Mouse (Mus musculus) CH12.LX (cell line): ENCODE data around the gene Slc17a9. TPM values are rescaled to one million over a fixed set of nuclear protein-coding genes. Genes with fewer than 3 reads are reported as not detected.

Source experiments
- DNase-seq: peaks from one replicate; pipeline ENCODE4 v3.0.0-alpha.2; 2013; ENCODE audit errors: extremely low read depth
- H3K27ac ChIP-seq: 2 replicates; pipeline ENCODE4 v1.5.1; 2012; ENCODE audit warnings: low read depth, mild to moderate bottlenecking, control low read depth, moderate library complexity; ENCODE audit not compliant: insufficient read depth
- H3K27me3 ChIP-seq: replicated peaks from 2 replicates; pipeline ENCODE3; 2012; ENCODE audit warnings: inconsistent platforms
- H3K36me3 ChIP-seq, 2 experiments: replicated peaks in 1 of 2; 2 replicates each; pipeline versions ENCODE3 to v1.6.1; 2012; ENCODE audit warnings: inconsistent platforms in 1 of 2, low read length in 1 of 2, mild to moderate bottlenecking in 1 of 2, mixed read lengths in 1 of 2, moderate library complexity in 1 of 2; ENCODE audit not compliant: control insufficient read depth in 1 of 2, insufficient read depth in 1 of 2
- H3K4me1 ChIP-seq, 2 experiments: 2 replicates each; pipeline ENCODE4 v1.6.1; 2012; ENCODE audit warnings: inconsistent platforms in 1 of 2, moderate library complexity in 1 of 2; ENCODE audit not compliant: insufficient read depth in 2 of 2, control insufficient read depth in 1 of 2
- H3K4me2 ChIP-seq: 2 replicates; pipeline ENCODE4 v1.6.1; 2012; ENCODE audit warnings: low read depth, mild to moderate bottlenecking, control low read depth; ENCODE audit not compliant: poor library complexity, insufficient read depth, severe bottlenecking
- H3K4me3 ChIP-seq, 3 experiments: fragments of 150-350 bp in 1 of 3; sonication (generic) in 1 of 3; replicated peaks in 1 of 3; 2 replicates each; pipeline versions ENCODE3 to v1.5.1; 2011 to 2012; ENCODE audit warnings: low read depth in 2 of 3, low read length in 2 of 3, mild to moderate bottlenecking in 2 of 3, moderate library complexity in 2 of 3, control low read depth in 1 of 3, improper control_type of control experiment in 1 of 3, inconsistent platforms in 1 of 3, mixed read lengths in 1 of 3; ENCODE audit not compliant: poor library complexity in 1 of 3
- H3K79me2 ChIP-seq: replicated peaks from 2 replicates; pipeline ENCODE4 v1.6.1; 2012; ENCODE audit warnings: mild to moderate bottlenecking, moderate library complexity; ENCODE audit not compliant: control insufficient read depth, poor library complexity, insufficient read depth, severe bottlenecking; ENCODE audit errors: extremely low read depth
- H3K9ac ChIP-seq: 2 replicates; pipeline ENCODE4 v1.6.1; 2012; ENCODE audit warnings: low read depth, mild to moderate bottlenecking, control low read depth, moderate library complexity; ENCODE audit not compliant: insufficient read depth
- H3K9me3 ChIP-seq: replicated peaks from 2 replicates; pipeline ENCODE3; 2012; ENCODE audit warnings: low read length, inconsistent platforms, mixed read lengths
- BHLHE40 ChIP-seq: IDR thresholded peaks from 2 replicates; pipeline ENCODE4 v1.6.1; 2011; ENCODE audit warnings: mild to moderate bottlenecking, low read depth, low read length, improper control_type of control experiment
- CHD1 ChIP-seq: IDR thresholded peaks from 2 replicates; pipeline ENCODE4 v1.6.1; 2012; ENCODE audit warnings: low read depth, low read length, improper control_type of control experiment, inconsistent platforms
- CTCF ChIP-seq, 2 experiments: IDR thresholded peaks in 1 of 2; conservative IDR thresholded peaks in 1 of 2; 2 replicates each; pipeline ENCODE4 v1.5.1; 2011 to 2012; ENCODE audit warnings: low read depth in 2 of 2, low read length in 2 of 2, improper control_type of control experiment in 1 of 2, inconsistent platforms in 1 of 2, mild to moderate bottlenecking in 1 of 2, moderate library complexity in 1 of 2
- E2F4 ChIP-seq: IDR thresholded peaks from 2 replicates; pipeline ENCODE4 v1.6.1; 2011; ENCODE audit warnings: low read depth, low read length, improper control_type of control experiment; ENCODE audit not compliant: insufficient replicate concordance
- ELF1 ChIP-seq: IDR thresholded peaks from 2 replicates; pipeline ENCODE4 v1.6.1; 2014; ENCODE audit warnings: low read depth, mild to moderate bottlenecking, inconsistent platforms, low read length, improper control_type of control experiment
- EP300 ChIP-seq: IDR thresholded peaks from 2 replicates; pipeline ENCODE4 v1.6.1; 2011; ENCODE audit warnings: low read length, improper control_type of control experiment
- ETS1 ChIP-seq: conservative IDR thresholded peaks from 2 replicates; pipeline ENCODE4 v1.6.1; 2012; ENCODE audit warnings: low read depth, mild to moderate bottlenecking, inconsistent platforms, low read length, improper control_type of control experiment, moderate library complexity
- HCFC1 ChIP-seq: IDR thresholded peaks from 2 replicates; pipeline ENCODE4 v1.6.1; 2012; ENCODE audit warnings: low read depth, mild to moderate bottlenecking, inconsistent platforms, low read length, improper control_type of control experiment
- JUND ChIP-seq: conservative IDR thresholded peaks from 2 replicates; pipeline ENCODE4 v1.6.1; 2011; ENCODE audit warnings: low read depth, low read length, improper control_type of control experiment
- KAT2A ChIP-seq: IDR thresholded peaks from 2 replicates; pipeline ENCODE4 v1.6.1; 2012; ENCODE audit warnings: low read length, improper control_type of control experiment, inconsistent platforms; ENCODE audit not compliant: insufficient replicate concordance
- MAFK ChIP-seq: IDR thresholded peaks from 2 replicates; pipeline ENCODE4 v1.6.1; 2011; ENCODE audit warnings: low read length, improper control_type of control experiment; ENCODE audit not compliant: insufficient replicate concordance
- MAX ChIP-seq: IDR thresholded peaks from 2 replicates; pipeline ENCODE4 v1.6.1; 2011; ENCODE audit warnings: low read length, improper control_type of control experiment
- MAZ ChIP-seq: IDR thresholded peaks from 2 replicates; pipeline ENCODE4 v1.6.1; 2012; ENCODE audit warnings: low read depth, mild to moderate bottlenecking, inconsistent platforms, low read length, improper control_type of control experiment, moderate library complexity
- MEF2A ChIP-seq: IDR thresholded peaks from 2 replicates; pipeline ENCODE4 v1.6.1; 2014; ENCODE audit warnings: low read depth, mild to moderate bottlenecking, inconsistent platforms, low read length, improper control_type of control experiment, borderline replicate concordance
- MXI1 ChIP-seq: IDR thresholded peaks from 2 replicates; pipeline ENCODE4 v1.6.1; 2011; ENCODE audit warnings: mild to moderate bottlenecking, low read depth, low read length, improper control_type of control experiment
- MYC ChIP-seq: IDR thresholded peaks from 2 replicates; pipeline ENCODE4 v1.6.1; 2011; ENCODE audit warnings: low read depth, mild to moderate bottlenecking, improper control_type of control experiment, low read length
- NELFE ChIP-seq: IDR thresholded peaks from 2 replicates; pipeline ENCODE4 v1.6.1; 2011; ENCODE audit warnings: low read depth, low read length, improper control_type of control experiment
- NRF1 ChIP-seq: IDR thresholded peaks from 2 replicates; pipeline ENCODE4 v1.6.1; 2014; ENCODE audit warnings: low read depth, mild to moderate bottlenecking, inconsistent platforms, low read length, improper control_type of control experiment, moderate library complexity
- PAX5 ChIP-seq: IDR thresholded peaks from 2 replicates; pipeline ENCODE4 v1.6.1; 2012; ENCODE audit warnings: low read length, inconsistent platforms, mixed read lengths
- POLR2A ChIP-seq: IDR thresholded peaks from 2 replicates; pipeline ENCODE4 v1.6.1; 2011; ENCODE audit warnings: low read depth, mild to moderate bottlenecking, improper control_type of control experiment, low read length
- POLR2AphosphoS2 ChIP-seq: IDR thresholded peaks from 2 replicates; pipeline ENCODE4 v1.6.1; 2011; ENCODE audit warnings: low read depth, low read length, improper control_type of control experiment
- RAD21 ChIP-seq: IDR thresholded peaks from 2 replicates; pipeline ENCODE4 v1.6.1; 2011; ENCODE audit warnings: low read depth, mild to moderate bottlenecking, low read length, improper control_type of control experiment, moderate library complexity
- RCOR1 ChIP-seq: conservative IDR thresholded peaks from 2 replicates; pipeline ENCODE4 v1.6.1; 2012; ENCODE audit warnings: low read depth, mild to moderate bottlenecking, inconsistent platforms, low read length, improper control_type of control experiment
- SIN3A ChIP-seq: IDR thresholded peaks from 2 replicates; pipeline ENCODE4 v1.6.1; 2012; ENCODE audit warnings: low read length, improper control_type of control experiment, inconsistent platforms
- SMC3 ChIP-seq: IDR thresholded peaks from 2 replicates; pipeline ENCODE4 v1.6.1; 2011; ENCODE audit warnings: low read depth, low read length, improper control_type of control experiment
- TBP ChIP-seq: conservative IDR thresholded peaks from 2 replicates; pipeline ENCODE4 v1.6.1; 2011; ENCODE audit warnings: low read depth, low read length, improper control_type of control experiment
- TCF12 ChIP-seq: IDR thresholded peaks from 2 replicates; pipeline ENCODE4 v1.6.1; 2014; ENCODE audit warnings: low read depth, mild to moderate bottlenecking, inconsistent platforms, low read length, improper control_type of control experiment
- UBTF ChIP-seq: IDR thresholded peaks from 2 replicates; pipeline ENCODE4 v1.6.1; 2012; ENCODE audit warnings: low read depth, mild to moderate bottlenecking, inconsistent platforms, low read length, improper control_type of control experiment, moderate library complexity
- USF1 ChIP-seq: IDR thresholded peaks from 2 replicates; pipeline ENCODE4 v1.6.1; 2014; ENCODE audit warnings: low read depth, mild to moderate bottlenecking, inconsistent platforms, low read length, improper control_type of control experiment
- USF2 ChIP-seq: conservative IDR thresholded peaks from 2 replicates; pipeline ENCODE4 v1.6.1; 2011; ENCODE audit warnings: low read depth, low read length, improper control_type of control experiment
- ZC3H11A ChIP-seq: IDR thresholded peaks from 2 replicates; pipeline ENCODE4 v1.6.1; 2012; ENCODE audit warnings: low read depth, mild to moderate bottlenecking, inconsistent platforms, low read length, improper control_type of control experiment
- ZNF384 ChIP-seq: IDR thresholded peaks from 2 replicates; pipeline ENCODE4 v1.6.1; 2012; ENCODE audit warnings: low read depth, low read length, improper control_type of control experiment, inconsistent platforms
- dilution Hi-C: fragments of 300-500 bp; cut with MboI; formaldehyde crosslinking; loops from 2 replicates; pipeline ENCODE4 v1.14.3; 2020; ENCODE audit warnings: low sequenced_read_pairs; ENCODE audit not compliant: extremely low pct_unique_long_range_greater_than_20kb, extremely low pct_ligation_motif_present
- in situ Hi-C: fragments of 300-500 bp; cut with MboI; formaldehyde crosslinking; loops from 3 replicates; pipeline ENCODE4 v1.14.3; 2019; ENCODE audit warnings: low sequenced_read_pairs, low pct_ligation_motif_present, low pct_unique_long_range_greater_than_20kb, mixed read lengths
- polyA plus RNA-seq: library from polyadenylated mRNA; unstranded; fragments of >175 nt; gene quantifications from 2 replicates; pipeline ENCODE4 v1.2.1, GENCODE M21; 2012; ENCODE audit warnings: low read depth; ENCODE audit not compliant: insufficient read length
- total RNA-seq, 2 experiments: library from RNA; depleted of rRNA; stranded (reverse); fragments of 300-350 nt in 1 of 2; fragments of >200 nt in 1 of 2; gene quantifications; 2 replicates each; pipeline ENCODE4 v1.2.3; 2012 to 2014

The Slc17a9 gene
- total and polyA plus RNA-seq, 3 experiments = 7.2 to 23.7 (median 13.4) TPM

- 0 out of 2 replicates have a peak, but pooled peaks have one; percentile 23 for TF ChIP-seq TBP
- peak; percentile 64; the same call in 1 of the 2 replicates for TF ChIP-seq MYC
- no peak for TF ChIP-seq E2F4
- no peak for TF ChIP-seq MAFK
- peak; percentile 53; the same call in 1 of the 2 replicates for TF ChIP-seq MAX
- no peak for TF ChIP-seq POLR2A
- no peak for TF ChIP-seq JUND
- TF ChIP-seq CHD1 = no peak
- no peak for TF ChIP-seq KAT2A
- no peak for TF ChIP-seq RAD21
- no peak; the same call in 1 of the 2 replicates for TF ChIP-seq MXI1
- TF ChIP-seq EP300 = no peak
- TF ChIP-seq MEF2A = no peak
- TF ChIP-seq UBTF = no peak
- TF ChIP-seq ELF1 = no peak
- TF ChIP-seq ZNF384 = no peak
- no peak for TF ChIP-seq USF2
- TF ChIP-seq SMC3 = no peak
- TF ChIP-seq SIN3A = peak; percentile 36; the same call in 1 of the 2 replicates
Measured at GRCm38 (mm10) chr2:180725856-180726629, 980 bp downstream of the Slc17a9 start (continued).

GRCm38 (mm10) chr2:180726658-180727442 is 1.8 kb downstream of the Slc17a9 start:
- peak; percentile 82 for DNase-seq
- H3K4me3 ChIP-seq = peak overlapping the region; percentile 61 to 84 (median 62)
- H3K36me3 ChIP-seq = peaks cover 11 to 53% of the 10 kb centered on the region in 2 experiments
- no peak for TF ChIP-seq KAT2A
- peak; percentile 47; the same call in 1 of the 2 replicates for TF ChIP-seq MEF2A
- TF ChIP-seq BHLHE40 = peak; percentile 86
- peak; percentile 89 for TF ChIP-seq NELFE
- no peak for TF ChIP-seq PAX5
- 0 out of 2 replicates have a peak, but pooled peaks have one; percentile 27 for TF ChIP-seq MAZ
- peak; percentile 91 for TF ChIP-seq USF2
- peak; percentile 90 for TF ChIP-seq MXI1
- TF ChIP-seq SIN3A = peak; percentile 56; the same call in 1 of the 2 replicates
- peak; percentile 99 for TF ChIP-seq MAX
- no peak for TF ChIP-seq RCOR1
- TF ChIP-seq CTCF (conservative IDR thresholded peaks at IDR 0.05 in 1 of 2, IDR thresholded peaks at IDR 0.05 in 1 of 2; ENCODE audit: low read depth in 2 of 2, low read length in 2 of 2) = no peak
- TF ChIP-seq POLR2AphosphoS2 = peak; percentile 32; the same call in 1 of the 2 replicates
- peak; percentile 72 for TF ChIP-seq TCF12
- peak; percentile 94 for TF ChIP-seq USF1
- TF ChIP-seq NRF1 = peak; percentile 70
- no peak for TF ChIP-seq ZC3H11A
- no peak for TF ChIP-seq CHD1
- peak; percentile 97 for TF ChIP-seq MYC
- no peak for TF ChIP-seq ZNF384
- TF ChIP-seq EP300 = no peak
- peak; percentile 69 for TF ChIP-seq TBP
- TF ChIP-seq POLR2A = peak; percentile 81
- peak; percentile 65 for TF ChIP-seq HCFC1
- peak; percentile 31; the same call in 1 of the 2 replicates for TF ChIP-seq ETS1

More at GRCm38 (mm10) chr2:180726658-180727442, 1.8 kb downstream of the Slc17a9 start:
- dilution Hi-C loops (no loop called here), in situ Hi-C loops (no loop called here)
- Histone ChIP-seq H3K9ac (peak overlapping the region; percentile 58), H3K79me2 (peaks cover 7% of the 10 kb centered on the region), H3K9me3 (no peaks in the 10 kb centered on the region), H3K4me1 (peaks cover 16 to 48% of the 10 kb centered on the region in 2 experiments), H3K27ac (peak overlapping the region; percentile 15), H3K4me2 (peak overlapping the region; percentile 74), H3K27me3 (no peaks in the 10 kb centered on the region)
